Mouse (Mus musculus): Measurements from ENCODE around the gene Ipmk. TPM values are rescaled to one million over a fixed set of nuclear protein-coding genes. Genes with fewer than 3 reads are reported as not detected.

Gene Ipmk
- total RNA-seq (2021) = 10 to 100 TPM; 12.9 to 14.4 TPM
- long read RNA-seq, experiment 1, full-length matches to known transcripts = 2 of 3 reads
- long read RNA-seq, experiment 1, partial matches to known transcripts = 0 of 3 reads
- long read RNA-seq, experiment 1, other reads (novel, unspliced or antisense) = 1 of 3 reads
- long read RNA-seq, experiment 2, full-length matches to known transcripts = 12 of 19 reads
- long read RNA-seq, experiment 2, partial matches to known transcripts = 2 of 19 reads
- long read RNA-seq, experiment 2, other reads (novel, unspliced or antisense) = 5 of 19 reads

DNA sequence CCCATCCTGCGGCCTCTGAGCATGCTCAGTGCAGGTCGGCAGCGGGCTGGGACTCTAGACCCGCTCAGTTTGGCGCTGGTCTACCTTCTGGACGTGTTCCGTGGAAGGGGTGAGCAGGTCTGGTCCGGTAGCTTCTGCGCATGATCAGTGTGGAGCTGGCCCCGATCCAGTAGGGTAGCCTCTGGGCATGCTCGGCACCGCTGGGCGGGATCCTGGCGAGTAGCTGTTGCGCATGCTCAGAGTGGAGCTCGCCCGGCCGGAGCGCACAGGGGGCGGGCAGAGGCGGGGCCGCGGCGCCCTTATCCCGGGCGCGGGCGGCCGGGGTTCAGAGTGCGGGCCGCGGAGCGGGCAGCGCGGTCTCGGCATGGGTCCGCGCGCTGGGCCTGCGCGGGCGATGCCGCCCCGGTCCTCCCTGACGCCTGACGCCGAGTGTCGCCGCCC lies at the start of gene Ipmk:
Gene Ipmk (plus strand): TSS at position 255 of the 441 bp plus-strand sequence.
- peak; percentile 99 to 100 for DNase-seq (ENCODE audit: low spot score in 2 of 2)

- DNase-seq (ENCODE audit: low spot score in 2 of 2) = no peak
These were observed 47.4 kb upstream of the Ipmk start for GRCm38 (mm10) chr10:71300161-71300560.

GRCm38 (mm10) chr10:71302490-71302889 lies 45.1 kb upstream of the Ipmk start:
- DNase-seq (ENCODE audit: low spot score in 2 of 2) = no peak

GRCm38 (mm10) chr10:71306190-71306589 lies 41.4 kb upstream of the Ipmk start:
- DNase-seq (ENCODE audit: low spot score in 2 of 2) = peak; percentile 34 to 38

DNA sequence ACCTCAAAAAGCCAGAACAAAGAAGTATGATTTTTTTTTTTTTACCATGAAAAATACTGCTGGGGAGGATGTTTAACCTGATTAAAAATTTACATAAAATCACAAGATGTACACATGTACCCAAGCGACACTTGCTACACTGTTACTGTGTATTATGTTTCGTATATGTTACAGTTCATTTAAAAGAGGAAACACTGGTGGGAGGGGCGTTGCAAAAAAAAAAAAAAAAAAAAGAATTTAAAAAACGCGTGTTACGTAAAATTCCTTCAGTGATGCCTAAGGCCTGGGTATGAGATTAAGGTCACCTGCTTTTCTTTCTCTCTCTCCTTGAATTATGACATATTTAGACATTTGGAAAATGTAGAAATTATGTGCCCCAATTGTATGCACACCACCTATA lies 40.8 kb upstream of the Ipmk start:
- DNase-seq (ENCODE audit: low spot score in 2 of 2) = no peak

DNA sequence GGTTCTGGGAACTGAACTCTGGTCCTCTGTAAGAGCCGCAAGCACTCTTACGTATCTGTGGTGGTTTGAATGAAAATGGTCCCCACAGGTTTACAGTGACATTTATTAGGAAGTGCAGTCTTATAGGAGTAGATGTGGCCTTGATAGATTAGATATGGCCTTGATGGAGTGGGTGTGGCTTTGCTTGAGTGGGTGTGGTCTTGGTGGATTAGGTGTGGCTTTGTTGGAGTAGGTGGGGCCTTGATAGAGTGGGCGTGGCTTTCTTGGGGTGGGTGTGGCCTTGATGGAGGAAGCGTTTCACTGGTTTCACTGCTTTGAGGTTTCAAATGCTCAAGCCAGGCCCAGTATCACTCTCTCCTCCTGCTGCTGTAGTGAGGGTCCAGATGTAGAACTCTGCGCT lies 39.4 kb upstream of the Ipmk start:
- no peak for DNase-seq (ENCODE audit: low spot score in 2 of 2)

- no peak for DNase-seq (ENCODE audit: low spot score in 2 of 2)
These were observed 37.3 kb upstream of the Ipmk start for GRCm38 (mm10) chr10:71310288-71310687.

- no peak for DNase-seq (ENCODE audit: low spot score in 2 of 2)
These were observed 33.0 kb upstream of the Ipmk start for GRCm38 (mm10) chr10:71314596-71314995.

- DNase-seq (ENCODE audit: low spot score in 2 of 2) = no peak
These were observed 31.5 kb upstream of the Ipmk start for GRCm38 (mm10) chr10:71316056-71316455.

DNA sequence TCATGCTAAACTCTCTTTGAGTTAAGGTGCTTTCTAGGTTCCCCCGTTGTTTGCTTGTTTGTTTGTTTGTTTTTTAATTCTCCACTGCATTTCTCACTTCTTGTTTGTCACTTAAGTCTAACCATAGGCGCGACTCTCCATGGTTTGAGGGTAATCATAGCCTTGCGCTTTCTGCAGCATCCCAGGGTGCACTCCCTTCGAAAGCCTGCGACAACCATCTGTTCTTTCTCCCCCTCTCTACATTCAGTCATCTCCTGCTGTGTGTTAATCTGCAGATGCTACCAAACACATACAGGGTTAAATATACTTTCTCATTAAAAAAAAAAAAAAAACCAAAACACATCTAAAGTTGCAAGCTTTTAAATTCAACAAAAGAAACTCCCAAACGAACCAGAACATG lies 31.1 kb upstream of the Ipmk start:
- DNase-seq (ENCODE audit: low spot score in 2 of 2) = no peak

DNA sequence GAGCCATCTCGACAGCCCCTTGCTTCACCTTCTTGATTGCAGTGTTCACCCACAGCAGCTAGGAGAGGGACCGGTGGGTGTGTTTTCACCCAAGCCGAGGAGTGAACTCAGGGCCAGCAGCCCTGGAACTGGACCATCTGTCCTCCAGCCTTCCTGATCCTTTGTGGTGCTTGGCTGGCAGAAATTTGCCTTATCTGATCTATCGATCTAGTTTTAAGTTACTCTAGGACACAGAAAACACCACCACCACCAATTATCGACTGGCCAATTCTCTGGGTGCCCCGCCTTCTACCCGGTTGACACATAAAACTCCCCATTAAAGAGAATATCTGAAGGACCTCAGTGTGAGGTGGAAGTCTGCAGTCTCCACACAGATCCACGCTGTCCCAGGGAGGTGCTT lies 23.9 kb upstream of the Ipmk start:
- no peak for DNase-seq (ENCODE audit: low spot score in 2 of 2)

DNA sequence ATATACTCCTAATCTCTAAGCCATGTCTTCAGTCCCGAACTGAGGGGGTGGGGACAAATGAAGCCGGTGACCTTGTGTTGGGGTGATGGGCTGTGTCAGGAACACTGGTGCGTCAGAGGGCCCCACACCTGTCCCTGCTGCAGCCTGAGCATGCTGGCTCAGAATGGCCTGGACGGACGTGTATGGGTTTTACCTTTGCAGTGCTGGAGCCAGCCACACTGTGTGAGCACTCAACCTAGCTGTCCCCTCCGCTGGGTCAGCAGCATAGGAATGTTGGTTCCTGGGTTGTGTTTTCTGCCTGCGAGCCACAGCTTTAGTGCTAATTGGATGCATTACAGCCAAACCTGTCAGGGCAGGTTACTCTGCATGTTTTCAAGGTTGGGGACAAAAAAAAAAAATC lies 21.4 kb upstream of the Ipmk start:
- no peak for DNase-seq (ENCODE audit: low spot score in 2 of 2)

DNA sequence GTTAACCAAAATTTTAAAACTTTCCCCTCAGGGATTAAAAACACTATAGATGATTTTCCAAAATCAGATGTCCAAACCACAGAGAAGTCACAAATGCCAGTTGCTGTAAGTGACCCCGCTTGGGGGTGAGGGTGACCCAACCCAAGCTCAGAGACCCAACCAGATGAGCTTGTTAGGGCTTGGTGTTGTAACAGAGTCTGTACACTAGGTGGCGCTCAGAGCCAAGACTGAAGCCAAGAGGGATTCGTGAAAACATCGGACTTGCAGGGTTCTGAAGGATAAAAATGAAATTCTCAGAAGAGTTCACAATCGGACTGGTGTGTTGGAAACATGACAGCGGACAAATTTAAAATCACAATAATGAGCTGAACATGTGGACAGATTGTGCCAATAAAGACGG lies 20.8 kb upstream of the Ipmk start:
- peak; percentile 64 to 73 for DNase-seq (ENCODE audit: low spot score in 2 of 2)

DNA sequence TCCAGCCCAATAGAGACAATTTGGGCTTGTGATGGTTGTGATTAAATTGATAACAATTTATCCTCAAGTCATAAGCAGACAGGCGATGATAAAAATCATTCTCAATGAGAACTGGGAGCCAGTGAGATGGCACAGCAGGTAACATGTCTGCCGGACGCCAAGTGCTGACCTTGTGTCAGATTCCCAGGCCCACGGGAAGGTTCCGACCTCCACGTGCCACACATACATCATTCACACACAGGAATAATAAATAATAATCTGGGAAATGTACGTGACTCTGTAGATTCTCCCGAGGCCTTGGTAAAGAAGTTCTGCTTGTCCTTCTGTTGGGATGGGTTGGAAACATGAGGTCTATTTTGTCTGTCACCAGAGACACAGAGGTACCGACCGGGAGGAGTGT lies 20.2 kb upstream of the Ipmk start:
- no peak for DNase-seq (ENCODE audit: low spot score in 2 of 2)

- no peak for DNase-seq (ENCODE audit: low spot score in 2 of 2)
These were observed 19.2 kb upstream of the Ipmk start for GRCm38 (mm10) chr10:71328382-71328781.

DNA sequence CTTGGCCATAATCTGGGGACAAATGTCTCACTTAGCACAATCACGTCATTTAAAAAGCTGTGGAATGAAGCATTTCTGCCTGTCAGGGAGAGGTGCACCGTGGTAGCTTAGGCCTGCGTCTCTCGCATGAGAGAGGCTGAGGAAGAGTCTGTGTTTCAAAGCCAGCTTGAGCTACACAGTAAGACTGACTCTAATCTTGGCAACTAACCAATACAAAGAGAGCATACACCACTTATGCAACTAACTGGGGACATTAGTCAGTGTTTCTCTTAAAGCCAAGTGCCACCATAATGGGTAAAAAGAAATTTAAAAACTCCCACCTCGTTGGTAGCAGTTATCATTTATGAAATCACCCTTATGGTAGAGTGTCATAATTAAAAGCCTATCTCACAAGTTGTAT lies 18.7 kb upstream of the Ipmk start:
- no peak for DNase-seq (ENCODE audit: low spot score in 2 of 2)

DNA sequence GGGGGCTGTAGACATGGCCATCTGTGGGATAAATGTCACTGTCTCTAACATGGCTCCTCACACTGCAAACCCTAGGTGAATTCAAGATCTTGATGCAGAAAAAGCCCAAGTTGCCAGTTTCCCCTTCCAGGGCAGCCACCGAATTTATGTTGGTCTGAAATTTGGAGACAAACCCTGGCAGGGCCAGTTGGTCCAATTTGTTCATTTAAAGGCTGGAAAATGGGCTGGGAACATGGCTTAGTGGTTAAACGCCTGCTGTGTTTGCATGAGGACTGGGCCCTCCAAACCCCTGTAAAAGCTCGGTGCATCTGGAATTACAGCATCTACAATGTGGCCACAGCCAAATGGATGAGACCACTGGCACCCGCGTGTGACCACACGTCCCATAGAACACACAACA lies 18.3 kb upstream of the Ipmk start:
- DNase-seq (ENCODE audit: low spot score in 2 of 2) = no peak

GRCm38 (mm10) chr10:71330070-71330469 lies 17.5 kb upstream of the Ipmk start:
- DNase-seq (ENCODE audit: low spot score in 2 of 2) = no peak

GRCm38 (mm10) chr10:71331908-71332307 lies 15.7 kb upstream of the Ipmk start:
- no peak for DNase-seq (ENCODE audit: low spot score in 2 of 2)

- DNase-seq (ENCODE audit: low spot score in 2 of 2) = no peak
These were observed 15.2 kb upstream of the Ipmk start for GRCm38 (mm10) chr10:71332376-71332775.

- no peak for DNase-seq (ENCODE audit: low spot score in 2 of 2)
These were observed 14.7 kb upstream of the Ipmk start for GRCm38 (mm10) chr10:71332859-71333258.

GRCm38 (mm10) chr10:71337733-71338132 lies 9.8 kb upstream of the Ipmk start:
- DNase-seq (ENCODE audit: low spot score in 2 of 2) = no peak

DNA sequence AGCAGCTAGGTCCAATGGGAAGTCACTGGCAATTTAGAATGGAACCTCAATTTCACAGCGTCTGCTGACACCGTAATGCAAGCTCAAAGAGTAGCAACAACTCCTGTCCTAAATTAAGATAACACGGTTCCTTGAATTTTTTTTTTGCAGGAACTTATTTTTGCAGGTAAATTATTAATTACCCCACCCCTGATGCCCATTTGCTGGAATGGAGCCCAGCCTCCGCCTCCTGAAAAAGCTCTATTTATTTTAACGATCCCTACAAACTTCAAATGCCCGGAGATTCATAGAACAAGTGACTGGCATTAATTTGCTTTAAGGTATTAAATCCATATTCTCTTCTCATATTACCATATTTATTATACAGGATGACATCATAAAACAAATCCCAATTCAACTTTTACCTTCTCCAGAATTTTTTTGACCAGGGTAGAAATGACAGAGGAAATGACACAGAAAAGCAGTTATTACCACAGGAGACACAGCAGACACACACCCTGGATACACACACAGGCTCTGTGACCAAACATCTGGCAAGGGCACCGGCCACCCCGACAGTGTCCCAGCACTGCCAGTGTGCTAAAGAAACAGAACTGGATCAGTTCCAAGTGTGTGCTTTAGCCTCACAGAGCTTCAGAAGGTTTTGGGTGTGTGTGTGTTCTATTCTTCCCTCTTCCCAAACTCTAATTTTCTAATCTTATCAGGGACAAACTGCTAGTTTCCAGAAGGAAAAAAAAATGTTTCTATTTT lies 9.2 kb upstream of the Ipmk start:
- DNase-seq (ENCODE audit: low spot score in 2 of 2) = no peak

Data from adrenal gland, adult 18-20 months (tissue).